Mouse (Mus musculus): Measurements from ENCODE around the gene Olfr1496. TPM values are rescaled to one million over a fixed set of nuclear protein-coding genes. Genes with fewer than 3 reads are reported as not detected.
"Not testable (repeated sequence)": the region's sequence is repeated elsewhere in the genome, so short reads cannot be mapped to it uniquely, and the experiment has no call there.

Gene Olfr1496
- not detected in 2 replicates for polyA plus RNA-seq (2016; fragmentation: Nextera tagmentation; extraction: Ambion mirVana)

DNA sequence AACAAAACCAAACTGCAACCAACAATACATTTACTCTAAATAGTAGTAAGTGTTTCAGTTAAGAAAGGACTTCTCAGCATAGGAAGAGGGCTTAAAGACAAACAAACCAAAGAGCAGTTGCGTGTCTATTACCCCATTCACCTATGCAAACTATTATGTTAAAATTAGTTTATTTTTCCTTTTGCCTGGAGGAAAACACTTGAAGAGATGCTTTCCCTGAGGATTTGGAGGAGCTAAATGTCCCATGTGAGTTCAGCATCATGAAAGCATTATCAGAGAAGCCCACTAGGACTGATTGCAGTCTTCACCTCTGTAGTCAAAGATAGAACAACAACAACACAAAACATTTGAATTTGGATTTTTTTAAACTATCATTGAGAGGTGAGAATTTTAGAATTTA is at the start of gene Olfr1496:
Olfr1496 (plus strand) TSS at position 301 of the 400 bp plus-strand sequence.
- Histone ChIP-seq H3K4me2 (no peak within 1 kb of the TSS), H3K27me3 (no peaks in the 10 kb centered on the region), H3K4me3 (replicated peaks) (no peak within 1 kb of the TSS), H3K27ac (no peak within 1 kb of the TSS), H3K9me3 (no peaks in the 10 kb centered on the region), H3K4me1 (replicated peaks) (no peaks in the 10 kb centered on the region), H3K36me3 (no peaks in the 10 kb centered on the region), H3K9ac (replicated peaks) (no peak within 1 kb of the TSS)
- WGBS: 82% methylated on average over 1 of the region's 1 CpGs
- ATAC-seq (ENCODE audit: insufficient number of reproducible peaks, insufficient read depth, low FRiP score, low TSS enrichment, low read depth): no peak

DNA sequence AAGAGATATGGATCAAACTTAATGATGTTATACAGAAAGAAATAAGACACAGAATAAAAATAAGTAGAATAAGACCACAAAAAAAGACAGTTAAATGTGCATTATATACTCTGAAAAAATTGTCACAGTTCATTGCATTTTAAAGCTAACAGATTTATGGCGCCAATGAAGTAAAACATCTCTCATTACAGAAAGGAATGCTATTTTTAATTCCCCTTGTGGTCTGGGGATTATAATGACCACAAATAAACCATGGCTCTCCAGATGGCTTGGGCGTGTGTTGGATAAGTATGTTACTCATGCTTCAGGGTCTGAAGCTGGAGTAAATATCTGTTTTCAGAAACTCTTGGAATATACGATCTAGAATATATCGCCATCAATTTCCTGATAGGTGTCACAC is 38.2 kb upstream of the Olfr1496 start, which contains the start of gene Olfr1494:
Olfr1494 (plus strand) TSS at position 301 of the 400 bp plus-strand sequence.
- WGBS: 80% methylated on average over 4 of the region's 4 CpGs
- no peaks in the 10 kb centered on the region for H3K36me3 ChIP-seq
- H3K9me3 ChIP-seq: peaks cover 8% of the 10 kb centered on the region; the same call in 1 of the 2 replicates
- no peak within 1 kb of the TSS for H3K9ac ChIP-seq (replicated peaks)
- no peak within 1 kb of the TSS for H3K4me2 ChIP-seq
- H3K27ac ChIP-seq: no peak within 1 kb of the TSS
- no peaks in the 10 kb centered on the region for H3K4me1 ChIP-seq (replicated peaks)
- no peak for ATAC-seq (ENCODE audit: insufficient number of reproducible peaks, insufficient read depth, low FRiP score, low TSS enrichment, low read depth)
- H3K27me3 ChIP-seq: no peaks in the 10 kb centered on the region
- H3K4me3 ChIP-seq (replicated peaks): no peak within 1 kb of the TSS

DNA sequence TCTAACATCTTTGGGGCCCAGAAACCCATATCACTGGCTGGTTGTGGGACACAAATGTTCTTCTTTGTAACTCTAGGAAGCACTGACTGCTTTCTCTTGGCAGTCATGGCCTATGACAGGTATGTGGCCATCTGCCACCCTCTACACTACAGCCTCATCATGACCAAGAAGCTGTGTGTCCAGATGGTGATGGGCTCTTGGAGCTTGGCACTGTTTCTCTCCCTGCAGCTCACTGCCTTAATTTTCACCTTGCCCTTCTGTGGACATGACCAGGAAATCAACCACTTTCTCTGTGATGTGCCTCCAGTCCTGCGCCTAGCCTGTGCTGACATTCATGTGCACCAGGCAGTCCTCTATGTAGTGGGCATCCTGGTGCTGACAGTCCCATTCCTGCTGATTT is 28.3 kb upstream of the Olfr1496 start:
- ATAC-seq (ENCODE audit: insufficient number of reproducible peaks, insufficient read depth, low FRiP score, low TSS enrichment, low read depth): no peak
- Histone ChIP-seq H3K27ac (no peak overlapping the region), H3K4me2 (no peak overlapping the region), H3K27me3 (no peaks in the 10 kb centered on the region), H3K4me3 (replicated peaks) (no peak overlapping the region), H3K36me3 (no peaks in the 10 kb centered on the region), H3K4me1 (replicated peaks) (no peaks in the 10 kb centered on the region), H3K9me3 (no peaks in the 10 kb centered on the region), H3K9ac (replicated peaks) (no peak overlapping the region)
- WGBS: 93% methylated on average over 1 of the region's 1 CpGs

DNA sequence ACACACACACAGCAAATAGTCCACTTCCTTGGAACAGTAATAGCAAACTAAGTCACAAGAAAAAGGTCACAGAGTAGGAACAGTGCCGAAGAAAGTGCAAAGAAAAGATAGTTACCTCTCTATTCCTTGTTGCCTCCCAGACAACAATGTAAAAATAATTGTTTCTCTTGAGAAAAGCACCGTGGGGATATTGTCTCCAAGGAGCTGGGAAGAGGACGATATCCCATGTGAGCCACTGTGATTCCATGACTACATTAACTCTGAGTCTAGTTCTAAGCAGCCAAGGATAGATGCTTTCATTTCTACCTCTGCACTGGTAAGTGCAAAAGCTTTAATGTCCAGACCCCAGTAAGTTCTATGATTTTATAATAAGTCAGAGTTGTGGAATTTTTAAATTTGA is 13.4 kb upstream of the Olfr1496 start, which contains the start of gene Olfr1495:
Olfr1495 (plus strand) TSS at position 301 of the 400 bp plus-strand sequence.
- Histone ChIP-seq H3K27me3 (no peaks in the 10 kb centered on the region), H3K4me1 (replicated peaks) (no peaks in the 10 kb centered on the region), H3K36me3 (no peaks in the 10 kb centered on the region), H3K4me2 (no peak within 1 kb of the TSS), H3K9me3 (no peaks in the 10 kb centered on the region), H3K4me3 (replicated peaks) (no peak within 1 kb of the TSS), H3K27ac (no peak within 1 kb of the TSS), H3K9ac (replicated peaks) (no peak within 1 kb of the TSS)
- 81% methylated on average over 3 of the region's 3 CpGs for WGBS
- ATAC-seq (ENCODE audit: insufficient number of reproducible peaks, insufficient read depth, low FRiP score, low TSS enrichment, low read depth): no peak

DNA sequence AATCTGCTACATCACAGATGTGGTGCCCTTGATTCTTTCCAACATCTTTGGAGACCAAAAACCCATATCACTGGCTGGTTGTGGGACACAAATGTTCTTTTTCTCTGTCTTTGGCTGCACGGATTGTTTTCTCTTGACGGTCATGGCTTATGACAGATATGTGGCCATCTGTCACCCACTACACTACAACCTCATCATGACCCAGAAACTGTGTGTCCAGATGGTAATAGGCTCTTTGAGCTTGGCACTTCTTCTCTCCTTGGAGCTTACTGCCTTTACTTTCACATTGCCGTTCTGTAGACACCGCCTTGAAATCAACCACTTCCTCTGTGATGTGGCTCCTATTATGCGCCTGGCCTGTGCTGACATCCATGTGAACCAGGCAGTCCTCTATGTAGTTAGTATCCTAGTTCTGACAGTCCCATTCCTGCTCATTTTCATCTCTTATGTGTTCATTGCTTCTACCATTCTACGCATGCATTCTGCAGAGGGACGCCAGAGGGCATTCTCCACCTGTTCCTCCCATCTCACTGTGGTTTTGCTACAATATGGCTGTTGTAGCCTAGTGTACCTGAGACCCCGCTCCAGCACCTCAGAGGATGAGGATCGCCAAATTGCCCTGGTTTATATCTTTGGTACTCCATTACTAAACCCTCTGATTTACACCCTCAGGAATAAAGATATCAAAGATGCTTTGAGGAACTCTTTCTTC is 9.0 kb upstream of the Olfr1496 start:
- H3K9ac ChIP-seq (replicated peaks): no peak overlapping the region
- ATAC-seq (ENCODE audit: insufficient number of reproducible peaks, insufficient read depth, low FRiP score, low TSS enrichment, low read depth): no peak
- H3K36me3 ChIP-seq: no peaks in the 10 kb centered on the region
- no peaks in the 10 kb centered on the region for H3K4me1 ChIP-seq (replicated peaks)
- WGBS: 89% methylated on average over 9 of the region's 9 CpGs
- no peak overlapping the region for H3K4me3 ChIP-seq (replicated peaks)
- H3K27me3 ChIP-seq: no peaks in the 10 kb centered on the region
- H3K9me3 ChIP-seq: no peaks in the 10 kb centered on the region
- H3K4me2 ChIP-seq: no peak overlapping the region
- H3K27ac ChIP-seq: no peak overlapping the region

DNA sequence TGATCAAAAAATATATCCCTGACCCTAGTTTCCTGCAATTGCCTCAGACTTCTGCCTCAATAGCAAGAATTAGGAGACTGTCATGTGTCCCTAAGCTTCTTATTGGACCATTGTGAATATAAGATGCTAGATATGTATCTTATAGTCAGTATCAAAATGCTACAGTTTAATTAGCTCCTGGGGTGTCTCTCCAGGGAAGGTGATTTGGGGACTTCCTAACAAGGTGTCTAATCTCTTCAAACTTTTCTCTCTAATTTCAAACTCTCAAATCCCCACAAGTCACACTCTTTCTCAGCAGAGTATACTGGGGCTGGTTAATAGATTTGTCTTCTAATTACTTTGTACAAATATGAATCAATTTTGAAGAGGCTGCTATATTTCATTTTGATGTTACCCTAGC is 20.4 kb downstream of the Olfr1496 start, which contains the start of gene Olfr1497:
Olfr1497 (minus strand) TSS at position 101 of the 400 bp plus-strand sequence.
- no peaks in the 10 kb centered on the region for H3K27me3 ChIP-seq
- no peak within 1 kb of the TSS for H3K9ac ChIP-seq (replicated peaks)
- H3K4me2 ChIP-seq: no peak within 1 kb of the TSS
- no peaks in the 10 kb centered on the region for H3K36me3 ChIP-seq
- no peak within 1 kb of the TSS for H3K27ac ChIP-seq
- H3K9me3 ChIP-seq: no peaks in the 10 kb centered on the region
- no peak within 1 kb of the TSS for H3K4me3 ChIP-seq (replicated peaks)
- no peak for ATAC-seq (ENCODE audit: insufficient number of reproducible peaks, insufficient read depth, low FRiP score, low TSS enrichment, low read depth)
- no peaks in the 10 kb centered on the region for H3K4me1 ChIP-seq (replicated peaks)

DNA sequence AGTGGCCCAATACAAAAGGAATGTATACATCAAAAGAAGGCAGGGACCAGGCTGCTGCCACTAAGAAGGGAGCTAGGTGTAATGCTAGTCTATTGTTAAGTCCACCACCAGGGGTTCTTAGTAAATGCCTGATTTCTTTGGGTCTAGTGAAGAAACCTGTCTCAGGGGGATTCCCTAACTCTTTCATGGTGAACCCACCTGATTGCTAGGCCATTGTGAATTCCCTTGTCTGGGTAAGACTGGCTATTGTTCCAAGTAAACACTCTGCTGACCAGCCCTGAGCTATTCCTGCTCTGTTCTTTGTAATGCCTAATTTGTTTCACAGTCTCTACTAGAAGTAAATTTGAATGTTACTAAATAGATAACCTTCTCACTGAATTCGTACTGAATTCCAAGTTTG is 27.8 kb downstream of the Olfr1496 start:
- H3K4me3 ChIP-seq (replicated peaks); H3K9me3 ChIP-seq; ATAC-seq (ENCODE audit: insufficient number of reproducible peaks, insufficient read depth, low FRiP score, low TSS enrichment, low read depth); H3K27ac ChIP-seq; H3K4me1 ChIP-seq (replicated peaks); H3K9ac ChIP-seq (replicated peaks); H3K27me3 ChIP-seq; H3K4me2 ChIP-seq; H3K36me3 ChIP-seq: not testable (repeated sequence)
- 70% methylated on average over 1 of the region's 1 CpGs for WGBS

DNA sequence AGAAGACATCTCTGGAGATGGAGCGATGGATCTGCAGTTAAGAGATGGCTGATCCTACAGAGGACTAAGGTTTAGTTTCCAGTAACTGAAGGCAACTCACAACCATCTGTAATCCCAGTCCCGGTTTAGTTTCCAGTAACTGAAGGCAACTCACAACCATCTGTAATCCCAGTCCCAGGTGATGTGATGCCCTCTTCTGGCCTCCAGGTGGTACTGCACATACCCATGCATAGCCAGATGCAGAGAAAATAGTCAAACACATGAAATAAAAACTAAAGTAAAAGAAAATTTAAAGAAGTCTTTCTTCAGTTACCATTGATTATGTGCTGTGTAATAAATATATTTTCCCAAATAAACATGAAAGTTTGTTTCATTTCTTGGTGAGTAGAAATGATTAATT is 35.1 kb downstream of the Olfr1496 start:
- H3K4me2 ChIP-seq: no peak overlapping the region
- H3K9me3 ChIP-seq: no peaks in the 10 kb centered on the region
- H3K27me3 ChIP-seq: no peaks in the 10 kb centered on the region
- no peak overlapping the region for H3K9ac ChIP-seq (replicated peaks)
- 71% methylated on average over 2 of the region's 2 CpGs for WGBS
- H3K27ac ChIP-seq: no peak overlapping the region
- no peaks in the 10 kb centered on the region for H3K36me3 ChIP-seq
- H3K4me1 ChIP-seq (replicated peaks): no peaks in the 10 kb centered on the region
- no peak for ATAC-seq (ENCODE audit: insufficient number of reproducible peaks, insufficient read depth, low FRiP score, low TSS enrichment, low read depth)
- no peak overlapping the region for H3K4me3 ChIP-seq (replicated peaks)

DNA sequence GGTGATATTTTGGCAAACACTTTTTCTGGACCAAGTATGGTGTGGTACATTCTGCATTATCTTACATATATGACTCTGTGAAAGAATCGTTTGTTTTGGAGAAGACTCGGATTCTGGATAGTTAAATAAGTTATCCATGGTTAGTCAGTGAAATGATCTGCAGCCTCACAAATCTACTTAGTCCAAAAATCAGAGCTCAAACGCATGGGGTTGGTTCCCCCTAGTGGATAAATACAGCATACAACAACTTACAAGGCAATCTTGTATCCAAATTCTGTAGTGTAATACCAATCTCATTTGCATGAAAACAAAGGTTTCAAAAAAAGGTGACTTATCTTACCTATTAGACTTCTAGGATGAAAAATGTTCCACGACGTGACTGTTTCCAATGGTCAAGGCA is 41.1 kb downstream of the Olfr1496 start:
- Histone ChIP-seq H3K4me3 (replicated peaks) (no peak overlapping the region), H3K9ac (replicated peaks) (no peak overlapping the region), H3K27me3 (no peaks in the 10 kb centered on the region), H3K4me1 (replicated peaks) (no peaks in the 10 kb centered on the region), H3K4me2 (no peak overlapping the region), H3K27ac (no peak overlapping the region), H3K36me3 (no peaks in the 10 kb centered on the region), H3K9me3 (no peaks in the 10 kb centered on the region)
- ATAC-seq (ENCODE audit: insufficient number of reproducible peaks, insufficient read depth, low FRiP score, low TSS enrichment, low read depth): no peak
- 38% methylated on average over 5 of the region's 5 CpGs for whole genome bisulfite sequencing

DNA sequence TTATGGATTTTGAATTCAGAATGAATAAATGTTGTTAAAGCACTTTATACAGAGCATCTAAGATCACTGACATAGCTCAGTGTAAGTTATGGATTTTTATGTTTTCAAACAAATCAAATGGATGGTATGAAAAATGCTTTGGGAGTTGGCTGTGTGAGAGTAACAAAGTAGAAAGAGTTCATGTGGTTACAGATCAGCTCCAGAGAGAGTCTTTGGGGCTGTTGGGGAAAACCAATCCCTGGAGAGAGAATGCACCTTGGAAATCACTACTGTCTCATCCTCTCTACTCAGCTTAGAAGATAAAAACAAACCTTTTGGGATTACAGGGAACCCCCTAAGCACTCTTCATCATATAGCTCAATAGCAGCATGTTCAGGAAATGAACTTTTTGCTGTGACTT is 41.7 kb downstream of the Olfr1496 start, which contains the start of gene Olfr1499:
Olfr1499 (minus strand) TSS at position 101 of the 400 bp plus-strand sequence.
- Histone ChIP-seq H3K27me3 (no peaks in the 10 kb centered on the region), H3K4me3 (replicated peaks) (no peak within 1 kb of the TSS), H3K9me3 (no peaks in the 10 kb centered on the region), H3K9ac (replicated peaks) (no peak within 1 kb of the TSS), H3K4me2 (no peak within 1 kb of the TSS), H3K27ac (no peak within 1 kb of the TSS), H3K36me3 (no peaks in the 10 kb centered on the region), H3K4me1 (replicated peaks) (no peaks in the 10 kb centered on the region)
- no peak for ATAC-seq (ENCODE audit: insufficient number of reproducible peaks, insufficient read depth, low FRiP score, low TSS enrichment, low read depth)

DNA sequence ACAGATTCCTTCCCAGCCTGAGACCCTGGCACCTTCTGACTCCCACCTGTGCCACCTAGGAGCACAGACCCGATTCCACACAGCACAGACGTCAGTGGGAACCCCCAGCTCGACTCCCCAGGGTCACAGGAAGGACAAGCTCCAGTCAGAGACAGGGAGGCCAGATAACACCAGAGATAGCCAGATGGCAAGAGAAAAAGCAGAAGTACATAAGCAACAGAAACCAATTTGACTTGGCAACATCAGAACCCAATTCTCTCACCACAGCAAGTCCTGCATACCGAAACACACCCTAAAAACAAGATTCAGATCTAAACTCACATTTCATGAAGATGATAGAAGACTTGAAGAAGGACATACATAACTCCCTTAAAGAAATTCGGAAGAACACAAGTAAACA is 43.2 kb downstream of the Olfr1496 start:
- no peak overlapping the region for H3K4me2 ChIP-seq
- no peak overlapping the region for H3K9ac ChIP-seq (replicated peaks)
- no peaks in the 10 kb centered on the region for H3K4me1 ChIP-seq (replicated peaks)
- H3K36me3 ChIP-seq: no peaks in the 10 kb centered on the region
- no peak for ATAC-seq (ENCODE audit: insufficient number of reproducible peaks, insufficient read depth, low FRiP score, low TSS enrichment, low read depth)
- WGBS: 70% methylated on average over 5 of the region's 5 CpGs
- H3K27me3 ChIP-seq: no peaks in the 10 kb centered on the region
- no peaks in the 10 kb centered on the region for H3K9me3 ChIP-seq
- no peak overlapping the region for H3K27ac ChIP-seq
- no peak overlapping the region for H3K4me3 ChIP-seq (replicated peaks)

DNA sequence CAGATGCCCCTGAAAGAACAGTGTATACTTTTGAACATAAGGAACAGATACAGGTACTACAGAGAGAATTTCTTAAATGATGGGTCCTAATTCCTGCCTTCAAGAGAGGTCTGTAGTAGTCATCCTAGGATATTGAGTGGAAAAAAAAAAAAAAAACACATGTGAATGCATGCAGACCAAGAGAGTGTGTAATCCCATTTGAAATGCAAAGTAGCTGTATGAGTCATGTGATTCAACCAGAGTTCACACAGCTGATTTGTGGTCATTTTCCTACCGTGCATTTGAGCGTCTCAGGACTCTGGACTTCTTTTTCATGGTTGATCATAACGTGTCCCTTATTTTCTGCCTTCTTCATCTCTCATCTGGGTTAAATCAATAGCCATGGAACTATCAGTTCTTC is 50.8 kb downstream of the Olfr1496 start:
- WGBS: 88% methylated on average over 3 of the region's 3 CpGs
- no peaks in the 10 kb centered on the region for H3K4me1 ChIP-seq (replicated peaks)
- no peaks in the 10 kb centered on the region for H3K27me3 ChIP-seq
- no peaks in the 10 kb centered on the region for H3K36me3 ChIP-seq
- H3K9ac ChIP-seq (replicated peaks): no peak overlapping the region
- no peak overlapping the region for H3K4me2 ChIP-seq
- no peak overlapping the region for H3K4me3 ChIP-seq (replicated peaks)
- no peak for ATAC-seq (ENCODE audit: insufficient number of reproducible peaks, insufficient read depth, low FRiP score, low TSS enrichment, low read depth)
- H3K9me3 ChIP-seq: no peaks in the 10 kb centered on the region
- no peak overlapping the region for H3K27ac ChIP-seq

Data from limb, embryonic 12.5 days (tissue).